Mouse (Mus musculus): ENCODE data around the gene Tmsb10. TPM values are rescaled to one million over a fixed set of nuclear protein-coding genes. Genes with fewer than 3 reads are reported as not detected.

The Tmsb10 gene
- polyA plus RNA-seq, 1 experiment: 6,677 TPM

DNA sequence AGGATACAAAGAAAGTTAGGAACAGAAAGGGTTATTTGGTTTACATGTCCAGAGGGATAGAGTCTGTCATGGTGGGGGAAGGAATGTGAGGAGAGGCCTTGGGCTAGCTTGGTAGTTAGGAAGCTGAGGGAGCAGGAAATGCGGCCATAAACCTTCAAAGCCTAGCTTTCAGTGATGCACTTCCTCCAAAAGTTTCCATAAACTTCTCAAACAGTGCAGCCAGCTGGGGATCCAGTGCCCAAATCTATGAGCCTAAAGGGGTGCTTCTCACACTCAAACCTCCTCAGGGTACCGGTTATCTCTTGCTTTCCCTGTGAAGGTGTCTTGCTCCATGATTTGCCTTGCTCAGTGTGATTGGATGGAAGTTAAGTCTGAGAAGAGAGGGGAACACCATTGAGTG lies 5.6 kb downstream of the Tmsb10 start:
- TF ChIP-seq MYOD1 (IDR thresholded peaks at IDR 0.05; ENCODE audit: control insufficient read depth in 1 of 3, insufficient read length in 2 of 3, low read depth in 2 of 3) (no peak), TCF3 (IDR thresholded peaks at IDR 0.05; ENCODE audit: insufficient read length, low read depth) (no peak), MYOG (IDR thresholded peaks at IDR 0.05; ENCODE audit: control insufficient read depth in 1 of 3, insufficient read depth in 1 of 3, insufficient read length in 2 of 3, low read depth in 2 of 3) (no peak), E2F4 (IDR thresholded peaks at IDR 0.05; ENCODE audit: insufficient read depth) (no peak), SRF (IDR thresholded peaks at IDR 0.05; ENCODE audit: control insufficient read depth, insufficient read length, low read depth) (no peak), POLR2AphosphoS2 (IDR thresholded peaks at IDR 0.05; ENCODE audit: insufficient read length, low read depth) (no peak), CEBPB (IDR thresholded peaks at IDR 0.05; ENCODE audit: insufficient read depth, poor library complexity, severe bottlenecking) (no peak), TCF12 (IDR thresholded peaks at IDR 0.05; ENCODE audit: insufficient read depth, poor library complexity, severe bottlenecking) (no peak), POLR2A (IDR thresholded peaks at IDR 0.05; ENCODE audit: insufficient read length, low read depth) (no peak), REST (IDR thresholded peaks at IDR 0.05; ENCODE audit: insufficient read depth, insufficient read length) (no peak), USF1 (IDR thresholded peaks at IDR 0.05; ENCODE audit: low read depth) (no peak), MAX (IDR thresholded peaks at IDR 0.05; ENCODE audit: low read depth) (no peak)

DNA sequence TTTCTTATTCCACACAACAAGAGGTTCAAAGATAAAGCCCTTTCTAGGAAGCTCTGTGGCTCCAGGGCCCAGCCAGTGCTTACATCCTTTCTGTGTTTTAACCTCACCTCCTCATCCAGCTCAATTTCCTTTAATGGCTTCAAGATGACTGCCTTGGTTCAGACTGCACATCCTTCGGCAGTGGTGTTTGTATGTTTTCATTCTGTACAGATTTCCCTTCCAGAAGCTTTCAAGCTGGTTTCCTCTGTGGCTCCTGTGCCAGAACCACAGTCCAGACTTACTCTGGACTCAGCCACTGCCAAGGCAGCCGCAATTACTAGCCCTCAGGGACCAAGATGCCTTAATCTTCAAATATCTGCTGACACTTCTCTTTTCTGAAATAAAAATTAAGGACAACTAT lies 6.3 kb downstream of the Tmsb10 start:
- TF ChIP-seq MYOG (IDR thresholded peaks at IDR 0.05; ENCODE audit: control insufficient read depth in 1 of 3, insufficient read depth in 1 of 3, insufficient read length in 2 of 3, low read depth in 2 of 3): no peak
- TF ChIP-seq SRF (IDR thresholded peaks at IDR 0.05; ENCODE audit: control insufficient read depth, insufficient read length, low read depth): no peak
- no peak for TF ChIP-seq REST (IDR thresholded peaks at IDR 0.05; ENCODE audit: insufficient read depth, insufficient read length)
- TF ChIP-seq CEBPB (IDR thresholded peaks at IDR 0.05; ENCODE audit: insufficient read depth, poor library complexity, severe bottlenecking): no peak
- no peak for TF ChIP-seq MAX (IDR thresholded peaks at IDR 0.05; ENCODE audit: low read depth)
- TF ChIP-seq USF1 (IDR thresholded peaks at IDR 0.05; ENCODE audit: low read depth): no peak
- TF ChIP-seq TCF3 (IDR thresholded peaks at IDR 0.05; ENCODE audit: insufficient read length, low read depth): no peak
- no peak overlapping the region for H3K4me2 ChIP-seq (ENCODE audit: low read depth)
- H3K79me2 ChIP-seq (ENCODE audit: control insufficient read depth, insufficient read depth): peaks cover 5% of the 10 kb centered on the region

More for the DNA sequence above, 5.6 kb downstream of the Tmsb10 start:
- Histone ChIP-seq H3K4me3 (no peak overlapping the region), H3ac (ENCODE audit: control insufficient read depth, insufficient read length) (no peak overlapping the region), H3K27me3 (ENCODE audit: control insufficient read depth, insufficient read depth, insufficient read length) (no peaks in the 10 kb centered on the region), H3K4me2 (ENCODE audit: low read depth) (no peak overlapping the region), H3K36me3 (ENCODE audit: control insufficient read depth, insufficient read depth) (no peaks in the 10 kb centered on the region), H3K79me2 (ENCODE audit: control insufficient read depth, insufficient read depth) (peaks cover 11% of the 10 kb centered on the region)

DNA sequence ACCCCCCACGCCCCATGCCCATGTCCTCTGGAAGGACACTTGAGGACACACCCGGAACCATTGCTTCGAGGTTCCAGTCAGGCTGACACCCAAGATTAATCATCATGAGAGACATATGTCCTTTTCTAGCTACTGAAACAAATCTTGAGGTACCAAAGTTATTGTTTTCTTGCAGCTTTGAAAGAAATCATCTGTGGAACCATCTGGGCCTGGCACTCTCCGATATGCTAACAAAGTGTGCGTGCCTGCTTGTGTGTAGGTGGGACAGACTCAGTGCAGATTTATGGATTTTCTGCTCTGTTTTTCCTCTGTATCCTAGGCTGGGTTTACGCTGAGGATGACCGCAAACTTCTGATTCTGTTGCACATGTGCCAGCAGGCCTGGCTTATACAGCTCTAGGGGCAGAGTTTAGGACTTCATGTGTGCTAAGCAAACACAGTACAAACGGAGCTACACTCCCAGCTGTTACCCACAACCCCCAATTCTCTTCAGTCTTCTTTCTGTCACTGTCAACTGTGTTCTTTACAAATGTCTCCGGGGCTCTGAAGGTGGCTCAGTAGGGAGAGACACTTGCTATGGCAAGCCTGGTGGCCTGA lies 9.3 kb downstream of the Tmsb10 start:
- H3K27me3 ChIP-seq (ENCODE audit: control insufficient read depth, insufficient read depth, insufficient read length): no peaks in the 10 kb centered on the region
- H3K4me3 ChIP-seq: no peak overlapping the region
- TF ChIP-seq E2F4 (IDR thresholded peaks at IDR 0.05; ENCODE audit: insufficient read depth): no peak
- no peak for TF ChIP-seq REST (IDR thresholded peaks at IDR 0.05; ENCODE audit: insufficient read depth, insufficient read length)
- TF ChIP-seq POLR2A (IDR thresholded peaks at IDR 0.05; ENCODE audit: insufficient read length, low read depth): no peak
- TF ChIP-seq MYOG (IDR thresholded peaks at IDR 0.05; ENCODE audit: control insufficient read depth in 1 of 3, insufficient read depth in 1 of 3, insufficient read length in 2 of 3, low read depth in 2 of 3): no peak
- no peak for TF ChIP-seq SRF (IDR thresholded peaks at IDR 0.05; ENCODE audit: control insufficient read depth, insufficient read length, low read depth)
- TF ChIP-seq CEBPB (IDR thresholded peaks at IDR 0.05; ENCODE audit: insufficient read depth, poor library complexity, severe bottlenecking): no peak
- TF ChIP-seq USF1 (IDR thresholded peaks at IDR 0.05; ENCODE audit: low read depth): no peak
- no peak for TF ChIP-seq TCF3 (IDR thresholded peaks at IDR 0.05; ENCODE audit: insufficient read length, low read depth)
- no peak for TF ChIP-seq POLR2AphosphoS2 (IDR thresholded peaks at IDR 0.05; ENCODE audit: insufficient read length, low read depth)
- TF ChIP-seq MAX (IDR thresholded peaks at IDR 0.05; ENCODE audit: low read depth): no peak
- H3K4me2 ChIP-seq (ENCODE audit: low read depth): no peak overlapping the region
- no peaks in the 10 kb centered on the region for H3K36me3 ChIP-seq (ENCODE audit: control insufficient read depth, insufficient read depth)
- no peak overlapping the region for H3ac ChIP-seq (ENCODE audit: control insufficient read depth, insufficient read length)
- H3K79me2 ChIP-seq (ENCODE audit: control insufficient read depth, insufficient read depth): no peaks in the 10 kb centered on the region

More for the DNA sequence above, 6.3 kb downstream of the Tmsb10 start:
- Histone ChIP-seq H3K4me3 (no peak overlapping the region), H3K36me3 (ENCODE audit: control insufficient read depth, insufficient read depth) (no peaks in the 10 kb centered on the region), H3ac (ENCODE audit: control insufficient read depth, insufficient read length) (no peak overlapping the region), H3K27me3 (ENCODE audit: control insufficient read depth, insufficient read depth, insufficient read length) (no peaks in the 10 kb centered on the region)

DNA sequence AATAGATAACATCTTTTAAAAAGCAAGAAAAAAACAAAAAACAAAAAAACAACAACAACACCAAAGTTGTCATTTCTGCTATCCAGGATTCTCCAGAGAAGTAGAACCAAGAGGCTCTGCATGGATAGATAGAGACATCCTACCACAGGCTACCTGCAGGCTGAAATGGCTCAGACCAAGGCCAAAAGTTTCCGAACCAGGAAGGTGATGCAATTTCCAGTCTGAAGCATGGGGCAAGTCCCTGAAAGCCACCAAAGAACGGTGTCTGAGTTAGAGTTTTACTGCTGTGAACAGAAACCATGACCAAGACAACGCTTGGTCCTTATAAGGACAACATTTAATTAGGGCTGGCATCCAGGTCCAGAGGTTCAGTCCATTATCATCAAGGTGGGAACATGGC lies 10.2 kb downstream of the Tmsb10 start:
- Histone ChIP-seq H3ac (ENCODE audit: control insufficient read depth, insufficient read length) (no peak overlapping the region), H3K27me3 (ENCODE audit: control insufficient read depth, insufficient read depth, insufficient read length) (no peaks in the 10 kb centered on the region), H3K4me2 (ENCODE audit: low read depth) (no peak overlapping the region), H3K79me2 (ENCODE audit: control insufficient read depth, insufficient read depth) (no peaks in the 10 kb centered on the region), H3K4me3 (no peak overlapping the region), H3K36me3 (ENCODE audit: control insufficient read depth, insufficient read depth) (no peaks in the 10 kb centered on the region)
- TF ChIP-seq MYOG (IDR thresholded peaks at IDR 0.05; ENCODE audit: control insufficient read depth in 1 of 3, insufficient read depth in 1 of 3, insufficient read length in 2 of 3, low read depth in 2 of 3) (no peak), POLR2AphosphoS2 (IDR thresholded peaks at IDR 0.05; ENCODE audit: insufficient read length, low read depth) (no peak), SRF (IDR thresholded peaks at IDR 0.05; ENCODE audit: control insufficient read depth, insufficient read length, low read depth) (no peak), REST (IDR thresholded peaks at IDR 0.05; ENCODE audit: insufficient read depth, insufficient read length) (no peak), MYOD1 (IDR thresholded peaks at IDR 0.05; ENCODE audit: control insufficient read depth in 1 of 3, insufficient read length in 2 of 3, low read depth in 2 of 3) (no peak), USF1 (IDR thresholded peaks at IDR 0.05; ENCODE audit: low read depth) (no peak), CEBPB (IDR thresholded peaks at IDR 0.05; ENCODE audit: insufficient read depth, poor library complexity, severe bottlenecking) (no peak), TCF3 (IDR thresholded peaks at IDR 0.05; ENCODE audit: insufficient read length, low read depth) (no peak), TCF12 (IDR thresholded peaks at IDR 0.05; ENCODE audit: insufficient read depth, poor library complexity, severe bottlenecking) (no peak), E2F4 (IDR thresholded peaks at IDR 0.05; ENCODE audit: insufficient read depth) (no peak), MAX (IDR thresholded peaks at IDR 0.05; ENCODE audit: low read depth) (no peak), POLR2A (IDR thresholded peaks at IDR 0.05; ENCODE audit: insufficient read length, low read depth) (no peak)

All from myocyte (in vitro differentiated cells).